Mouse (Mus musculus): ENCODE measurements around the gene Pcx.

GRCm38 (mm10) chr19:4461981-4462380, 48.3 kb upstream of the Pcx start:
- TF ChIP-seq CTCF (IDR thresholded peaks at IDR 0.05) (no peak), POLR2A (IDR thresholded peaks at IDR 0.05; ENCODE audit: insufficient read depth, low read depth, low read length) (no peak), EP300 (IDR thresholded peaks at IDR 0.05; ENCODE audit: insufficient read depth, low read depth, low read length) (no peak)

All from heart, adult 2 months (tissue).